Mouse (Mus musculus) liver, embryonic 15.5 days (tissue): ENCODE data around the gene Fxr1. TPM values are rescaled to one million over a fixed set of nuclear protein-coding genes. Genes with fewer than 3 reads are reported as not detected.
A peak's percentile ranks its signal among the peaks of the same experiment; 100 is the strongest.
"Not testable (repeated sequence)": the region's sequence is repeated elsewhere in the genome, so short reads cannot be mapped to it uniquely, and the experiment has no call there.

Experiments used
- ATAC-seq: fragments of 200-750 bp; cut with Nextera tagmentation; 2 replicates; pipeline ENCODE4 v1.8.0; 2017; ENCODE audit warnings: moderate number of reproducible peaks, mild to moderate bottlenecking, moderate library complexity; ENCODE audit not compliant: insufficient read depth
- H3K27ac ChIP-seq: fragments of 300-500 bp; sonication (generic); replicated peaks from 2 replicates; pipeline ENCODE4 v1.5.1; 2015; ENCODE audit warnings: mild to moderate bottlenecking, inconsistent platforms
- H3K27me3 ChIP-seq: fragments of 300-500 bp; sonication (generic); 2 replicates; pipeline ENCODE4 v1.6.1; 2015; ENCODE audit warnings: mild to moderate bottlenecking, inconsistent platforms
- H3K36me3 ChIP-seq: fragments of 300-500 bp; sonication (generic); replicated peaks from 2 replicates; pipeline ENCODE4 v1.6.1; 2015; ENCODE audit warnings: moderate library complexity, mild to moderate bottlenecking, inconsistent platforms
- H3K4me1 ChIP-seq: fragments of 300-500 bp; sonication (generic); replicated peaks from 2 replicates; pipeline ENCODE4 v1.6.1; 2015; ENCODE audit warnings: inconsistent platforms
- H3K4me2 ChIP-seq: fragments of 300-500 bp; sonication (generic); 2 replicates; pipeline ENCODE4 v1.6.1; 2015; ENCODE audit warnings: moderate library complexity, mild to moderate bottlenecking, inconsistent platforms
- H3K4me3 ChIP-seq: fragments of 300-500 bp; sonication (generic); replicated peaks from 2 replicates; pipeline ENCODE4 v1.5.1; 2015; ENCODE audit warnings: mild to moderate bottlenecking, inconsistent platforms
- H3K9ac ChIP-seq: fragments of 300-500 bp; sonication (generic); 2 replicates; pipeline ENCODE4 v1.6.1; 2015; ENCODE audit warnings: moderate library complexity, mild to moderate bottlenecking, inconsistent platforms
- H3K9me3 ChIP-seq: fragments of 300-500 bp; sonication (generic); replicated peaks from 2 replicates; pipeline ENCODE4 v1.6.1; 2016; ENCODE audit warnings: inconsistent platforms
- WGBS: fragments of 180-500 bp; shearing (Covaris S2); methylation state at CpG from one replicate; pipeline ENCODE4 v1.1.7; 2015; ENCODE audit warnings: mixed read lengths; ENCODE audit not compliant: insufficient replicate concordance; 5-methylcytosine and 5-hydroxymethylcytosine counted together
- polyA plus RNA-seq: library from polyadenylated mRNA; unstranded; fragments of >200 nt; fragmentation: Nextera tagmentation; extraction: Ambion mirVana; gene quantifications from 2 replicates; pipeline ENCODE4 v1.2.1, GENCODE M21; 2015

Gene Fxr1
- polyA plus RNA-seq, result 22.0 and 22.4 TPM in 2 replicates

DNA sequence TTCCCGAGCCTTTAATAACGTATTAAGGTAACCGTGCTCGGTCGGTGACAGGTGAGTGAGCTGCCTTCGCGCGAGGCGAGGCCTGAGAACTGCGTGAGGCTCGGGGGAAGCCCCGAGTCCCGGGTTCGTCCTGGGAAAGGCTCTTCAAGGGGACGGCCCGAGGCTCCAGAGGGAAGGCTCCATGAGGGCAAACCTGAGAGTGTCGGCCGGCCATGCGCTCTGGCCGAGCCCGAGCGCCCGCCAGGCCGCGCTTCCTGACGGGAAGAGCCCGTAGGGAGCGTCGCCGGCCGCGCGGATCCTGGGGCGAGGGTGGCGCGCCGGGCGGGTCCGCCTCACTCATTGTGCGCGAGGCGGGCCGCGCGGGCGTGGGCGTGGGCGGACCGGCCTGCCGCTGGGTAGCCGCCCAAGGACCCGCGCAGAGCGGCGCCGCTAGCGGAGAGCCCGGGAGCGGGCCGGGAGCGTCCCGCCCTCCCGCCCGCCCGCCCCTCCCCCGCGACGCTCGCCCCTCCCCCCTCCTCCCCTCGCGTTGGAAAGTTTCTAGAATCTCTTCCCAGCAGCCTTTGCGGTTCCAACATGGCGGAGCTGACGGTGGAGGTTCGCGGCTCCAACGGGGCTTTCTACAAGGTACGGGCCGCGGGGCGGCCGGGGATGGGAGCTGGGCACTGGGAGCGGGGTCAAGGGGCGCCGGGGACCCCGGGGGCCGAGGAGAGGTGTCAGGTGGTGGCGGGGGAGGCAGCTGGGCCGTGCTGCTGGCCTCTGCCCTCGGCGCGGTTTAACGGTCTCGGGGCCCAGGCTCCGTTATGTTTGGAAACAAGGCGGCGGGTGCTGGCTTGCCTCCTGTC lies at the start of gene Fxr1:
TSS of gene Fxr1 (plus strand) at position 404 of the 842 bp plus-strand sequence.
- peak; percentile 99 for ATAC-seq
- Histone ChIP-seq H3K4me3 (peak within 1 kb of the TSS; percentile 97), H3K27me3 (no peaks in the 10 kb centered on the region), H3K9ac (peak within 1 kb of the TSS; percentile 99), H3K36me3 (no peaks in the 10 kb centered on the region), H3K4me1 (peaks cover 31% of the 10 kb centered on the region), H3K4me2 (peak within 1 kb of the TSS; percentile 96), H3K27ac (peak within 1 kb of the TSS; percentile 89), H3K9me3 (no peaks in the 10 kb centered on the region)
- under 1% methylated on average over 89 of the region's 97 CpGs for WGBS

DNA sequence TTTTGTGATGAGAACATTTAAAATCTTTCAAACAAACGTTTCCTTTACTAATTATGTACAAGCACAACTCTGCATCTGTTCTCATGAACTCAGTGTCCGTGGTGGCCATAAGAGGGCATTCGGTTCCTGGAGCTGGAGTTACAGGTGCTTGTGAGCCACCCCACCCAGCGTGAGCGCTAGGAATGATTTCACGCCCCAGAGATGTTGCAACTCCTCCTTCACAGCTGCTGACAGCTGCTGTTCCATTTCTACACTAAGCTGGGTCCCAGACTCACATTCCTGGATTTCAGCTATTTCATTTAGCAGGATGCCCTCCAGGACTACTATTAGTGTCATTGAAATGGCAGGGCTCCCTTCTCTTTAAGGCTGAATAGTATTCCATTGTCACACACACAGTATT lies 40.3 kb upstream of the Fxr1 start:
- no peaks in the 10 kb centered on the region for H3K4me1 ChIP-seq
- no peak for ATAC-seq
- H3K4me2 ChIP-seq, result no peak overlapping the region
- WGBS, result 57% methylated on average over 6 of the region's 6 CpGs
- H3K27ac ChIP-seq, result no peak overlapping the region
- H3K9ac ChIP-seq, result no peak overlapping the region
- no peaks in the 10 kb centered on the region for H3K27me3 ChIP-seq
- H3K9me3 ChIP-seq, result no peaks in the 10 kb centered on the region
- no peaks in the 10 kb centered on the region for H3K36me3 ChIP-seq
- H3K4me3 ChIP-seq, result no peak overlapping the region

DNA sequence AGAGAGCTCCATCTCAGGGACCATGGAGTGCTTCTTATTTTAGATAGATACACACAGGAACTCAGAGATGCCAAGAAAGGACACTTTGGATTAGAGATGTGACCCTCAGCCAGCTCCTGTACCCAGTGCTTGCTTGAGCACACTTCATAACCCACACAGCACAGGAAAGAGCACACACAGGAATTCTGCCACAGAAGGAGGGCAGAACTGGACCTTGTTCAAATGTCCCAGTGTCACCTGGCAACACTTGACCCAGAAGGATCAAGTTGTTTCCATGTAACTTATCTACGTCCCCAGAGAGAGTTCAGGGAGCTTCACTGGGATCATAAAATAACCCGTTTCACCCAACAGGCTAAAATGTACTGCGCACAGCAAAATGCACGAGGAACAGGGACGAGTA lies 37.0 kb upstream of the Fxr1 start:
- 68% methylated on average over 5 of the region's 5 CpGs for WGBS
- H3K9ac ChIP-seq, result no peak overlapping the region
- H3K27ac ChIP-seq, result no peak overlapping the region
- no peak overlapping the region for H3K4me2 ChIP-seq
- no peaks in the 10 kb centered on the region for H3K36me3 ChIP-seq
- H3K4me3 ChIP-seq, result no peak overlapping the region
- no peaks in the 10 kb centered on the region for H3K27me3 ChIP-seq
- no peaks in the 10 kb centered on the region for H3K9me3 ChIP-seq
- H3K4me1 ChIP-seq, result no peaks in the 10 kb centered on the region
- ATAC-seq, result no peak

DNA sequence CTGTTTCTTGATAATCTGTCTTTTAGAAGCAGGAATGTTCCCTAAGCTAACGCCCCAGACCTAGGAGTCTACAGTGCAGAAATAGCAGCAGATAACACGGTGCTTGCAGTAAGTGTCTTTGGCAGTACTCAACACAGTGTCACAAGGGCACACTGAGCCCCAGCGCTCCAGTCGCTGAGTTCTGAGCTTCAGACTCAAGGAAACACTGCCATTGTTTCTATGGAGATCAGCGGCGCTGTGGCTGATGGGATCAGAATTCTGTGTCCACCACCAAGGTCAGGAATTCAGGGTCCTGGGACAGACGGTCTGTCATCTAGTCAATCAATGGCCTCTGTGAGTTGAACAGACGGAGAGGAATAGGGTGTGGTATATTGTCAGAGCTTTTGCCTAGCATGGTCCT lies 30.4 kb upstream of the Fxr1 start:
- Histone ChIP-seq H3K36me3 (no peaks in the 10 kb centered on the region), H3K27ac (no peak overlapping the region), H3K9me3 (no peaks in the 10 kb centered on the region), H3K4me2 (no peak overlapping the region), H3K4me1 (no peaks in the 10 kb centered on the region), H3K9ac (no peak overlapping the region), H3K27me3 (no peaks in the 10 kb centered on the region), H3K4me3 (no peak overlapping the region)
- ATAC-seq, result no peak
- 67% methylated on average over 8 of the region's 8 CpGs for WGBS

DNA sequence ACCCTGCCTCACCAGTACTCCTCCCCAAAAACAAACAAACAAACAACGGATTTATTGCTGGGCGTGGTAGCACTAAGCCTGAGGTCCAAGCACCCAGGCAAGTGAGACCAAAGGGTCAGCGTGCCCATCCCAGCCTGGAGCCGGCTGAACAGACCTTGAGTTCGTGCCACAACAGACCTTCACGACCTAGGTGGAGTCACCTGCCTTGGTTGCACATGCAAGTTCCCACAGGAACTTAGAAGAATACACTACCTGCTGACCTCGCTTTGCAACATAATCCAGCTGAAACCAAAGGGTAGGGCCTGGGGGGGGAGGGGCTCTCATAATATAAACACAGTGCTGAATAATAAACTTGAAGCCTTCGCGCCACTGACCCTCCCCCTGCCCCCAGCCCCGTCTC lies 29.3 kb upstream of the Fxr1 start:
- 65% methylated on average over 10 of the region's 10 CpGs for WGBS
- no peak for ATAC-seq
- Histone ChIP-seq H3K4me3 (no peak overlapping the region), H3K9ac (no peak overlapping the region), H3K27me3 (no peaks in the 10 kb centered on the region), H3K4me1 (no peaks in the 10 kb centered on the region), H3K36me3 (no peaks in the 10 kb centered on the region), H3K4me2 (no peak overlapping the region), H3K27ac (no peak overlapping the region), H3K9me3 (no peaks in the 10 kb centered on the region)

DNA sequence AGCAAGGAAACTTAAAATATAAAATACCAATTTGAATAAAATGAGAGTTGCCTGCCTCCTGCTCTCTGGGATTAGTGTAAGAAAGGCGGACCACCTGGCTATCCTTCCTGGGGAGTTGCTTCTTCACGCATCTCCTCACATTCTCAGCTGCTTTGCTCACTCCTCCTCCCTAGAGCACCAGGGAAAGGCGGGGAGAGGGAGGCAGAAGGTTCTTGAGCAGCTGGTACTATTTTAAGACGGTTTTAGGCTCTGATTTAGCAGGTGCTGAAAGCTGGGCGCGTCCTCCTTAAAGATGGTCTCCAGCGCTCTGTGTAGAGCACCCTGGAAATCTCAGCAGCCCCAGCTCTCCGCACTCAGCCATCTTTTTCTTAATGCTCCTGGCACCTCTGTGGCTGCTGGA lies 28.8 kb upstream of the Fxr1 start:
- no peak overlapping the region for H3K9ac ChIP-seq
- no peak for ATAC-seq
- WGBS, result 69% methylated on average over 8 of the region's 8 CpGs
- no peaks in the 10 kb centered on the region for H3K9me3 ChIP-seq
- H3K4me1 ChIP-seq, result no peaks in the 10 kb centered on the region
- H3K4me3 ChIP-seq, result no peak overlapping the region
- no peak overlapping the region for H3K27ac ChIP-seq
- no peak overlapping the region for H3K4me2 ChIP-seq
- H3K36me3 ChIP-seq, result no peaks in the 10 kb centered on the region
- no peaks in the 10 kb centered on the region for H3K27me3 ChIP-seq

DNA sequence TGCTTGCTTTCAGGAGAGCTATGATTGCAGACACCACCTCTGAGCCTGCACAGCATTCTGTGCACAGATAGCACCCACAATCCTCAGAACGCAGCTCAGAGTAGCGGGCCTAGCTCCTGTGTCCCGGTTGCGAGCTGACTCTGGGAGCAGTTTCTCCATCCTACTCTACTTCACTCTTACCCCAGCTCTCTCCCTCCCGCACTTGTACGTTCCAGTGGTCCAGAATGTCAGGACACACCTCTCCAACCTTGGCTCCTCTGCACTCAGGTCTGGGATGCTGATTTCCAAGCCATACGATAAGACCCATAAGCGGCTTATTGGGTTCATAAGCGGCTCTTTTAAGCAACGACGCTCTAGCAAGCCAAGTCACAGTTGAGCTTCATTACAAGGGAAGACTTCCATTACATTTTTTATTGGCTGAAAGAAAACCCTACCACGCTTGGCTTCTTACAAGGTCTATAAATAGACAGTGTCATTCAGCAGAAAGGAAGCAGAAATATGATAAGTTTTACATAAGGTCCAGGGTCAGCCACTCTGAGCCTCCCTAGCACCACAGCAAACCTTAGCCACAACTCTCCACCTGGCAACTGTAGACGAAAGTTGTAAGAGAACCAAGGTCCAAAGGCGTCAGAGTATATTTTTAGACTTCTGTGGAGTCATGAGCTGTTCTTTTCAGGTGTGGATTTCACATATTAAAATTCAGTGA lies 26.2 kb upstream of the Fxr1 start:
- Histone ChIP-seq H3K36me3 (no peaks in the 10 kb centered on the region), H3K9ac (no peak overlapping the region), H3K4me3 (no peak overlapping the region), H3K9me3 (no peaks in the 10 kb centered on the region), H3K27me3 (no peaks in the 10 kb centered on the region), H3K4me1 (no peaks in the 10 kb centered on the region), H3K27ac (no peak overlapping the region), H3K4me2 (no peak overlapping the region)
- 70% methylated on average over 14 of the region's 14 CpGs for whole genome bisulfite sequencing
- no peak for ATAC-seq

DNA sequence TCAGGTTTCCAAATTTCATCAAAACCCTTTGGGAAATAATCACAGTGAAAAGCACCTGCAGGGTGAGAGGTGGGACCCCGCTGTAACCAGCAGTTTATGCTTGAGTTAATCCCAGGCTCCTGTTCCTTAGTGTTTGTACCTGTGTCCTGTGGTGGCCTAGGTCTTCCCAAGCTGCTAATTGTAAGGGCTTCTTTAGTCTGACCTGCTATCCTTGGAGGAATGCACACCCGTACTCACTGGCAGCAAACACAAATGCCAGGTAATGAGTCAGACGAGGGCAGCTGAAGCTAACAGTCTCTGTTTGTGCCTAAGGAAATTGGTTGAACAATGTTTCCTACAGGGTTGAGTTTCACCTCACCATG lies 25.6 kb upstream of the Fxr1 start:
- Histone ChIP-seq H3K36me3 (no peaks in the 10 kb centered on the region), H3K4me1 (no peaks in the 10 kb centered on the region), H3K27me3 (no peaks in the 10 kb centered on the region), H3K4me2 (no peak overlapping the region), H3K9ac (no peak overlapping the region), H3K27ac (no peak overlapping the region), H3K9me3 (no peaks in the 10 kb centered on the region), H3K4me3 (no peak overlapping the region)
- WGBS, result 45% methylated on average over 3 of the region's 3 CpGs
- ATAC-seq, result no peak

DNA sequence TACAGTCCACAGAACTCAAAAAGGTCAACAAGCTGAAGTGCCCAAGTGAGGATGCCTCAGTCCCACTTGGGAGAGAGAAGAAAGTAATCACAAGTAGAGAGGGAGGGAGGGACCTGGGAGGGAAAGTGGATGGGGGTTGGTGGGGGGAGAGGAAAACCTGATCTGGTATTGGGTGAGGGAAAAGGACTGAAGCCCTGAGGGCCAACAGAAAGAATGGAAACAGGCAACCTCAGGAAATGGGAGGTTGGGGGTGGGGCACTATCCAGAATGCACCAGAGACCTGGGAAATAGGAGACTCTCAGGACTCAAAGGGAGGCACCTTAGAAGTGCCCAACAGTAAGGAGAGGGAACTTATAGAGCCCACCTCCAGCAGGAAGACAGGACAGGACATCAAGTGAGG lies 18.1 kb upstream of the Fxr1 start:
- H3K27ac ChIP-seq, H3K9me3 ChIP-seq, H3K4me1 ChIP-seq, H3K36me3 ChIP-seq, H3K27me3 ChIP-seq, H3K4me2 ChIP-seq, ATAC-seq, H3K9ac ChIP-seq, H3K4me3 ChIP-seq: not testable (repeated sequence)

DNA sequence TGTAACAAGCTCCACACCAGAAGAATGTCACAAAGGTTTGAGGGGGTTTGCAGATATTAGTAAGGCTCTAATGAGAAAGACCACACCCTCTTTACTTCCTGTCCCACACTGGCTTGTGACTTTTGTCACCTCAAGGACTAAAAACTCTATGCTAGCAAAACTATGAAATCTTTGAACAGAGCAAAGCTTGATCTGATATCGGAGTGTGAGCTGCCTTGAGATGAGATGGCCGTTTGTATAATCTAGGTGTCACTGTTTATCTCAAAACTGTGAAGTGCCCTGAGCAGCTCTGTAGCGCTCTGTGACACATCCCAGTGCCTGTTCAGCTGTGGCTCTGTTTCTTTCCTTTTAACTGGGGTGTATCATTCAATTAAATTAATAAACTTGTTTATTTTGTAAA lies 15.9 kb upstream of the Fxr1 start:
- 30% methylated on average over 3 of the region's 3 CpGs for WGBS
- Histone ChIP-seq H3K36me3 (no peaks in the 10 kb centered on the region), H3K9ac (no peak overlapping the region), H3K27me3 (no peaks in the 10 kb centered on the region), H3K4me1 (no peaks in the 10 kb centered on the region), H3K4me2 (no peak overlapping the region), H3K27ac (no peak overlapping the region), H3K9me3 (no peaks in the 10 kb centered on the region), H3K4me3 (no peak overlapping the region)
- ATAC-seq, result no peak

DNA sequence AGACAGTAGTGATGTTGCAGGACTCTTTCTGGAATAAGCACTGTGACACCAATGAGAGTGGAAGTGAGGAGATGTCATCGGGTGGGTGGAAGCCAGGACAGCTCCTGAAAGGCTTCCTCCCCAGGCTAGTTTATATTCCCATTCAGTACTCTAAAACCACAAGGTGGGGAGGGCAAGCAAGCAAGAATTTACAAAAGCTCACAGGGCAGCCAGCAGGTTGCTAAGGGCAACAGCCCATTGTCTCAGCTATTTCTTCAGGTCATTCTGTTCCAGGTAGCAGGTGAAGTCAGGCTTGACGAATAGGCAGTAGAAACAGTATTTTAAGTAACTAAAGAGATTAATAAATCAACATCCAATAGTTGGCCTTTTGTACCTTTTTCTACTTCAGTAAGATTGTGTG lies 13.4 kb upstream of the Fxr1 start:
- Histone ChIP-seq H3K9ac (no peak overlapping the region), H3K36me3 (no peaks in the 10 kb centered on the region), H3K9me3 (no peaks in the 10 kb centered on the region), H3K27me3 (no peaks in the 10 kb centered on the region), H3K4me1 (no peaks in the 10 kb centered on the region), H3K4me3 (no peak overlapping the region), H3K27ac (no peak overlapping the region), H3K4me2 (no peak overlapping the region)
- WGBS, result 54% methylated on average over 2 of the region's 2 CpGs
- ATAC-seq, result no peak
